Mouse (Mus musculus): Measurements from ENCODE around the gene Smim20. TPM values are rescaled to one million over a fixed set of nuclear protein-coding genes. Genes with fewer than 3 reads are reported as not detected.

Smim20 gene
- total RNA-seq, 2 experiments from 2014 or later = 102 to 119 TPM

- no peak for DNase-seq
Observed at GRCm38 (mm10) chr5:53265740-53266139, 1.1 kb upstream of the Smim20 start.

GRCm38 (mm10) chr5:53266181-53266580, 702 bp upstream of the Smim20 start:
- no peak for DNase-seq

GRCm38 (mm10) chr5:53268095-53268692, 1.3 kb downstream of the Smim20 start:
- peak; percentile 57 to 74 for DNase-seq

- no peak for DNase-seq
Observed at GRCm38 (mm10) chr5:53269799-53270198, 2.9 kb downstream of the Smim20 start.

- DNase-seq = no peak
Observed at GRCm38 (mm10) chr5:53270947-53271711, 4.2 kb downstream of the Smim20 start.

- DNase-seq = no peak
Observed at GRCm38 (mm10) chr5:53272626-53273025, 5.7 kb downstream of the Smim20 start.

GRCm38 (mm10) chr5:53273699-53274430, 7.0 kb downstream of the Smim20 start:
- peak in 1 of 2 experiments; percentile 44 for DNase-seq

- peak; percentile 33 to 81 for DNase-seq
Observed at GRCm38 (mm10) chr5:53274811-53275355, 8.0 kb downstream of the Smim20 start.

GRCm38 (mm10) chr5:53275376-53275775, 8.5 kb downstream of the Smim20 start:
- DNase-seq = no peak

- DNase-seq = no peak
Observed at GRCm38 (mm10) chr5:53276470-53277022, 9.7 kb downstream of the Smim20 start.

GRCm38 (mm10) chr5:53277716-53278263, 10.9 kb downstream of the Smim20 start:
- DNase-seq = no peak

- no peak for DNase-seq
Observed at GRCm38 (mm10) chr5:53279216-53279813, 12.4 kb downstream of the Smim20 start.

GRCm38 (mm10) chr5:53282487-53282886, 15.6 kb downstream of the Smim20 start:
- DNase-seq = no peak

GRCm38 (mm10) chr5:53286406-53286805, 19.5 kb downstream of the Smim20 start:
- DNase-seq = no peak

GRCm38 (mm10) chr5:53289438-53289837, 22.6 kb downstream of the Smim20 start:
- no peak for DNase-seq

- no peak for DNase-seq
Observed at GRCm38 (mm10) chr5:53294627-53295026, 27.7 kb downstream of the Smim20 start.

GRCm38 (mm10) chr5:53296961-53297360, 30.1 kb downstream of the Smim20 start:
- no peak for DNase-seq

GRCm38 (mm10) chr5:53301496-53301895, 34.6 kb downstream of the Smim20 start:
- DNase-seq = peak; percentile 31 to 42

GRCm38 (mm10) chr5:53302895-53303670, 36.2 kb downstream of the Smim20 start:
- DNase-seq = no peak

GRCm38 (mm10) chr5:53303941-53304340, 37.1 kb downstream of the Smim20 start:
- no peak for DNase-seq

- DNase-seq = no peak
Observed at GRCm38 (mm10) chr5:53304936-53305335, 38.1 kb downstream of the Smim20 start.

All from heart, adult 18-20 months (tissue).